Mouse (Mus musculus): ENCODE data around the gene Foxq1. TPM values are rescaled to one million over a fixed set of nuclear protein-coding genes. Genes with fewer than 3 reads are reported as not detected.
A peak's percentile ranks its signal among the peaks of the same experiment; 100 is the strongest.

Foxq1 gene
- total RNA-seq (2014; rRNA removed) (4.9 and 5.3 TPM in 2 replicates), polyA plus RNA-seq (2015; fragmentation: Nextera tagmentation; extraction: Ambion mirVana) (1.7 and 1.9 TPM in 2 replicates)

GRCm38 (mm10) chr13:31555834-31556233 is at the start of gene Foxq1:
TSS of gene Foxq1 (plus strand) at chr13:31556134.
- no peak for TF ChIP-seq CTCF (IDR thresholded peaks at IDR 0.05)
- H3K4me3 ChIP-seq (ENCODE audit: low read depth, low read length), result no peak within 1 kb of the TSS
- peaks cover 61% of the 10 kb centered on the region for H3K27me3 ChIP-seq (ENCODE audit: insufficient read depth, low read length)
- H3K9ac ChIP-seq (replicated peaks; ENCODE audit: low read length, poor library complexity, severe bottlenecking), result no peak within 1 kb of the TSS
- no peak within 1 kb of the TSS for H3K4me2 ChIP-seq (ENCODE audit: low read depth, low read length, poor library complexity, severe bottlenecking)
- 76% methylated on average over 4 of the region's 4 CpGs for WGBS
- peaks cover 13% of the 10 kb centered on the region; the same call in 1 of the 2 replicates for H3K4me1 ChIP-seq (ENCODE audit: insufficient read depth, low read length)
- no peak for ATAC-seq (ENCODE audit: low FRiP score)
- DNase-seq (ENCODE audit: low spot score), result no peak
- no peaks in the 10 kb centered on the region for H3K36me3 ChIP-seq (ENCODE audit: insufficient read depth, low read length)
- H3K9me3 ChIP-seq (ENCODE audit: low read length), result no peaks in the 10 kb centered on the region
- H3K27ac ChIP-seq (ENCODE audit: low read depth, low read length), result no peak within 1 kb of the TSS

GRCm38 (mm10) chr13:31506494-31507167 is 49.3 kb upstream of the Foxq1 start:
- Histone ChIP-seq H3K9me3 (ENCODE audit: low read length) (no peaks in the 10 kb centered on the region), H3K27ac (ENCODE audit: low read depth, low read length) (no peak overlapping the region), H3K4me3 (ENCODE audit: low read depth, low read length) (no peak overlapping the region), H3K4me1 (ENCODE audit: insufficient read depth, low read length) (no peaks in the 10 kb centered on the region), H3K4me2 (ENCODE audit: low read depth, low read length, poor library complexity, severe bottlenecking) (no peak overlapping the region), H3K9ac (replicated peaks; ENCODE audit: low read length, poor library complexity, severe bottlenecking) (no peak overlapping the region), H3K36me3 (ENCODE audit: insufficient read depth, low read length) (no peaks in the 10 kb centered on the region), H3K27me3 (ENCODE audit: insufficient read depth, low read length) (no peaks in the 10 kb centered on the region)
- WGBS, result 83% methylated on average over 8 of the region's 8 CpGs
- ATAC-seq (ENCODE audit: low FRiP score) (no peak), DNase-seq (ENCODE audit: low spot score) (no peak)
- no peak for TF ChIP-seq CTCF (IDR thresholded peaks at IDR 0.05)

- Histone ChIP-seq H3K9me3 (ENCODE audit: low read length) (no peaks in the 10 kb centered on the region), H3K4me2 (ENCODE audit: low read depth, low read length, poor library complexity, severe bottlenecking) (no peak overlapping the region), H3K27me3 (ENCODE audit: insufficient read depth, low read length) (no peaks in the 10 kb centered on the region), H3K9ac (replicated peaks; ENCODE audit: low read length, poor library complexity, severe bottlenecking) (no peak overlapping the region), H3K27ac (ENCODE audit: low read depth, low read length) (no peak overlapping the region), H3K4me1 (ENCODE audit: insufficient read depth, low read length) (no peaks in the 10 kb centered on the region), H3K36me3 (ENCODE audit: insufficient read depth, low read length) (no peaks in the 10 kb centered on the region), H3K4me3 (ENCODE audit: low read depth, low read length) (no peak overlapping the region)
- DNase-seq (ENCODE audit: low spot score), result no peak
- 95% methylated on average over 7 of the region's 7 CpGs for WGBS
- no peak for TF ChIP-seq CTCF (IDR thresholded peaks at IDR 0.05)
- ATAC-seq (ENCODE audit: low FRiP score), result no peak
These were observed 40.7 kb upstream of the Foxq1 start for GRCm38 (mm10) chr13:31515261-31515660.

GRCm38 (mm10) chr13:31518411-31518886 is 37.5 kb upstream of the Foxq1 start:
- ATAC-seq (ENCODE audit: low FRiP score) (no peak), DNase-seq (ENCODE audit: low spot score) (peak; percentile 62)
- Histone ChIP-seq H3K36me3 (ENCODE audit: insufficient read depth, low read length) (no peaks in the 10 kb centered on the region), H3K4me2 (ENCODE audit: low read depth, low read length, poor library complexity, severe bottlenecking) (no peak overlapping the region), H3K9me3 (ENCODE audit: low read length) (no peaks in the 10 kb centered on the region), H3K27ac (ENCODE audit: low read depth, low read length) (no peak overlapping the region), H3K9ac (replicated peaks; ENCODE audit: low read length, poor library complexity, severe bottlenecking) (no peak overlapping the region), H3K27me3 (ENCODE audit: insufficient read depth, low read length) (no peaks in the 10 kb centered on the region), H3K4me1 (ENCODE audit: insufficient read depth, low read length) (no peaks in the 10 kb centered on the region), H3K4me3 (ENCODE audit: low read depth, low read length) (no peak overlapping the region)
- no peak for TF ChIP-seq CTCF (IDR thresholded peaks at IDR 0.05)
- WGBS, result 62% methylated on average over 10 of the region's 10 CpGs

- Histone ChIP-seq H3K9ac (replicated peaks; ENCODE audit: low read length, poor library complexity, severe bottlenecking) (no peak overlapping the region), H3K4me3 (ENCODE audit: low read depth, low read length) (no peak overlapping the region), H3K4me2 (ENCODE audit: low read depth, low read length, poor library complexity, severe bottlenecking) (no peak overlapping the region), H3K27ac (ENCODE audit: low read depth, low read length) (no peak overlapping the region), H3K36me3 (ENCODE audit: insufficient read depth, low read length) (no peaks in the 10 kb centered on the region), H3K27me3 (ENCODE audit: insufficient read depth, low read length) (no peaks in the 10 kb centered on the region), H3K9me3 (ENCODE audit: low read length) (no peaks in the 10 kb centered on the region), H3K4me1 (ENCODE audit: insufficient read depth, low read length) (no peaks in the 10 kb centered on the region)
- 93% methylated on average over 9 of the region's 9 CpGs for WGBS
- TF ChIP-seq CTCF (IDR thresholded peaks at IDR 0.05), result no peak
- ATAC-seq (ENCODE audit: low FRiP score), result no peak
- no peak for DNase-seq (ENCODE audit: low spot score)
These were observed 37.0 kb upstream of the Foxq1 start for GRCm38 (mm10) chr13:31518971-31519370.

GRCm38 (mm10) chr13:31524976-31525375 is 31.0 kb upstream of the Foxq1 start:
- Histone ChIP-seq H3K27ac (ENCODE audit: low read depth, low read length) (no peak overlapping the region), H3K36me3 (ENCODE audit: insufficient read depth, low read length) (no peaks in the 10 kb centered on the region), H3K9me3 (ENCODE audit: low read length) (no peaks in the 10 kb centered on the region), H3K4me3 (ENCODE audit: low read depth, low read length) (no peak overlapping the region), H3K9ac (replicated peaks; ENCODE audit: low read length, poor library complexity, severe bottlenecking) (no peak overlapping the region), H3K27me3 (ENCODE audit: insufficient read depth, low read length) (no peaks in the 10 kb centered on the region), H3K4me1 (ENCODE audit: insufficient read depth, low read length) (no peaks in the 10 kb centered on the region), H3K4me2 (ENCODE audit: low read depth, low read length, poor library complexity, severe bottlenecking) (no peak overlapping the region)
- DNase-seq (ENCODE audit: low spot score) (no peak), ATAC-seq (ENCODE audit: low FRiP score) (no peak)
- TF ChIP-seq CTCF (IDR thresholded peaks at IDR 0.05), result no peak
- WGBS, result 92% methylated on average over 4 of the region's 4 CpGs

Data from midbrain, postnatal 0 days (tissue).